Comparison of ENCODE assay signal across 9 mouse cellular contexts in genomic region chr7:79721386-79721977, GRCm38 (mm10). TPM values are rescaled to one million over a fixed set of nuclear protein-coding genes. Genes with fewer than 3 reads are reported as not detected.
A peak's percentile ranks its signal among the peaks of the same experiment; 100 is the strongest.
DNase-seq lines count a peak whose midpoint lies in the region; ATAC-seq and TF ChIP-seq lines count a peak whose summit lies in the region.
"Had no signal": no experiment of that assay in that cellular context is flagged by ENCODE, and none has a peak within 500 bp of the region (broad histone marks: within the 10 kb centered on the region; RNA-seq: fewer than 3 reads in every experiment).

No protein-coding gene starts in this region.

- peaks cover 12% of the 10 kb centered on the region for H3K4me1 ChIP-seq in embryonic facial prominence, embryonic 10.5 days
- H3K4me1 ChIP-seq in heart, embryonic 12.5 days (replicated peaks): peaks cover 11% of the 10 kb centered on the region; the same call in 1 of the 2 replicates
- no peaks in the 10 kb centered on the region for H3K4me1 ChIP-seq in kidney, postnatal 0 days (replicated peaks; ENCODE audit: insufficient read depth, low read length)
- no peaks in the 10 kb centered on the region for H3K4me1 ChIP-seq in lung, embryonic 14.5 days (ENCODE audit: insufficient read depth)
- peaks cover 19% of the 10 kb centered on the region for H3K4me1 ChIP-seq in neural tube, embryonic 15.5 days

- peaks cover 89% of the 10 kb centered on the region for H3K27me3 ChIP-seq in embryonic facial prominence, embryonic 10.5 days (replicated peaks; ENCODE audit: low read depth, poor library complexity, severe bottlenecking)
- H3K27me3 ChIP-seq in heart, embryonic 12.5 days (replicated peaks): peaks cover 25% of the 10 kb centered on the region
- peaks cover 14% of the 10 kb centered on the region; the same call in 1 of the 2 replicates for H3K27me3 ChIP-seq in kidney, postnatal 0 days (ENCODE audit: insufficient read depth, low read length)
- peaks cover 8% of the 10 kb centered on the region; the same call in 1 of the 2 replicates for H3K27me3 ChIP-seq in lung, embryonic 14.5 days (ENCODE audit: insufficient read depth, low read length)
- H3K27me3 ChIP-seq in neural tube, embryonic 15.5 days (replicated peaks): peaks cover 23% of the 10 kb centered on the region; the same call in 1 of the 2 replicates

- no peaks in the 10 kb centered on the region for H3K36me3 ChIP-seq in embryonic facial prominence, embryonic 10.5 days (replicated peaks)
- H3K36me3 ChIP-seq in heart, embryonic 12.5 days: no peaks in the 10 kb centered on the region
- H3K36me3 ChIP-seq in kidney, postnatal 0 days (ENCODE audit: insufficient read depth, low read length): no peaks in the 10 kb centered on the region
- no peaks in the 10 kb centered on the region for H3K36me3 ChIP-seq in lung, embryonic 14.5 days (ENCODE audit: insufficient read depth)
- no peaks in the 10 kb centered on the region for H3K36me3 ChIP-seq in neural tube, embryonic 15.5 days

- WGBS in embryonic facial prominence, embryonic 10.5 days: 1% methylated on average over 48 of the region's 48 CpGs
- under 1% methylated on average over 48 of the region's 48 CpGs for WGBS in heart, embryonic 12.5 days
- under 1% methylated on average over 48 of the region's 48 CpGs for WGBS in kidney, postnatal 0 days
- WGBS in lung, embryonic 14.5 days: under 1% methylated on average over 48 of the region's 48 CpGs
- WGBS in neural tube, embryonic 15.5 days: under 1% methylated on average over 48 of the region's 48 CpGs

- H3K9me3 ChIP-seq in embryonic facial prominence, embryonic 10.5 days: no peaks in the 10 kb centered on the region
- H3K9me3 ChIP-seq in heart, embryonic 12.5 days (replicated peaks): no peaks in the 10 kb centered on the region
- no peaks in the 10 kb centered on the region for H3K9me3 ChIP-seq in kidney, postnatal 0 days (replicated peaks; ENCODE audit: low read length)
- H3K9me3 ChIP-seq in lung, embryonic 14.5 days (ENCODE audit: low read depth, low read length): no peaks in the 10 kb centered on the region
- no peaks in the 10 kb centered on the region for H3K9me3 ChIP-seq in neural tube, embryonic 15.5 days (replicated peaks)

- no peak for TF ChIP-seq CTCF in kidney, postnatal 0 days (IDR thresholded peaks at IDR 0.05; ENCODE audit: low read depth)
- no peak for TF ChIP-seq CTCF in lung, embryonic 14.5 days (IDR thresholded peaks at IDR 0.05; ENCODE audit: low read depth)

- DNase-seq in frontal cortex, postnatal 14 days (ENCODE audit: low spot score in 2 of 2): no peak
- DNase-seq in embryonic facial prominence, embryonic 10.5 days (ENCODE audit: low spot score): peak; percentile 76
- DNase-seq in kidney, postnatal 0 days (ENCODE audit: low spot score): peak; percentile 61
- DNase-seq in lung, embryonic 14.5 days: peak; percentile 85
- peak; percentile 85 for DNase-seq in thymus, postnatal 4 days

- H3K9ac ChIP-seq in heart, embryonic 12.5 days: peak overlapping the region; percentile 80
- peak overlapping the region; percentile 60 for H3K9ac ChIP-seq in kidney, postnatal 0 days (ENCODE audit: low read depth, low read length)
- H3K9ac ChIP-seq in lung, embryonic 14.5 days: peak overlapping the region; percentile 69
- H3K9ac ChIP-seq in neural tube, embryonic 15.5 days (replicated peaks): peak overlapping the region; percentile 75

- H3K4me2 ChIP-seq in heart, embryonic 12.5 days: peak overlapping the region; percentile 89
- H3K4me2 ChIP-seq in kidney, postnatal 0 days (ENCODE audit: low read length): peak overlapping the region; percentile 73
- peak overlapping the region; percentile 89 for H3K4me2 ChIP-seq in lung, embryonic 14.5 days
- H3K4me2 ChIP-seq in neural tube, embryonic 15.5 days: peak overlapping the region; percentile 95

- ATAC-seq in frontal cortex, adult (ENCODE audit: low TSS enrichment): peak; percentile 92
- peak; percentile 80 for ATAC-seq in heart, embryonic 12.5 days (ENCODE audit: insufficient number of reproducible peaks, low FRiP score)
- peak; percentile 71 for ATAC-seq in kidney, postnatal 0 days (replicated peaks; ENCODE audit: low FRiP score, low read depth)
- ATAC-seq in lung, embryonic 14.5 days (ENCODE audit: insufficient read depth): peak; percentile 89
- ATAC-seq in neural tube, embryonic 15.5 days (ENCODE audit: low FRiP score): peak; percentile 81

- H3K4me3 ChIP-seq in embryonic facial prominence, embryonic 10.5 days: peak overlapping the region; percentile 75
- peak overlapping the region; percentile 73 for H3K4me3 ChIP-seq in heart, embryonic 12.5 days
- H3K4me3 ChIP-seq in kidney, postnatal 0 days (replicated peaks; ENCODE audit: low read depth, low read length): peak overlapping the region; percentile 44
- peak overlapping the region; percentile 59 for H3K4me3 ChIP-seq in lung, embryonic 14.5 days (ENCODE audit: low read depth, low read length)
- peak overlapping the region; percentile 61 for H3K4me3 ChIP-seq in neural tube, embryonic 15.5 days (replicated peaks)

- H3K27ac ChIP-seq in embryonic facial prominence, embryonic 10.5 days (replicated peaks): peak overlapping the region; percentile 73
- no peak overlapping the region for H3K27ac ChIP-seq in heart, embryonic 12.5 days (ENCODE audit: poor library complexity, severe bottlenecking)
- peak overlapping the region; percentile 26; the same call in 1 of the 2 replicates for H3K27ac ChIP-seq in kidney, postnatal 0 days
- peak overlapping the region; percentile 50; the same call in 1 of the 2 replicates for H3K27ac ChIP-seq in lung, embryonic 14.5 days (ENCODE audit: low read depth)
- peak overlapping the region; percentile 76 for H3K27ac ChIP-seq in neural tube, embryonic 15.5 days (replicated peaks)

RNA-seq across cellular contexts. Expression of gene Kif7, which starts 6.0 kb away (rescaled TPM):
- 7.4 and 7.7 TPM in 2 replicates for polyA plus RNA-seq in embryonic facial prominence, embryonic 10.5 days (2016; fragmentation: Nextera tagmentation; extraction: Ambion mirVana)
- 4.0 and 4.1 TPM in 2 replicates for polyA plus RNA-seq in heart, embryonic 12.5 days (2016; fragmentation: Nextera tagmentation; extraction: Ambion mirVana)
- polyA plus RNA-seq in kidney, postnatal 0 days (2015; fragmentation: Nextera tagmentation; extraction: Ambion mirVana): 3.1 and 3.7 TPM in 2 replicates
- polyA plus RNA-seq in lung, embryonic 14.5 days (2014; fragmentation: Nextera tagmentation; extraction: Ambion mirVana): 6.1 and 7.6 TPM in 2 replicates
- polyA plus RNA-seq in neural tube, embryonic 15.5 days (2015; fragmentation: Nextera tagmentation; extraction: Ambion mirVana): 1.6 and 1.9 TPM in 2 replicates

RNA-seq across cellular contexts. Expression of gene Plin1, which starts 11.2 kb away (rescaled TPM):
- polyA plus RNA-seq in embryonic facial prominence, embryonic 10.5 days (2016; fragmentation: Nextera tagmentation; extraction: Ambion mirVana): 0.10 TPM in 1 of 2 replicates, not detected in the other
- not detected in 2 replicates for polyA plus RNA-seq in heart, embryonic 12.5 days (2016; fragmentation: Nextera tagmentation; extraction: Ambion mirVana)
- polyA plus RNA-seq in kidney, postnatal 0 days (2015; fragmentation: Nextera tagmentation; extraction: Ambion mirVana): 0.19 and 0.61 TPM in 2 replicates
- not detected in 2 replicates for polyA plus RNA-seq in lung, embryonic 14.5 days (2014; fragmentation: Nextera tagmentation; extraction: Ambion mirVana)
- 0.05 TPM in 1 of 2 replicates, not detected in the other for polyA plus RNA-seq in neural tube, embryonic 15.5 days (2015; fragmentation: Nextera tagmentation; extraction: Ambion mirVana)
- polyA plus RNA-seq: C2C12 had no signal

RNA-seq across cellular contexts. Expression of gene Pex11a, which starts 21.4 kb away (rescaled TPM):
- polyA plus RNA-seq in embryonic facial prominence, embryonic 10.5 days (2016; fragmentation: Nextera tagmentation; extraction: Ambion mirVana): 7.2 and 8.4 TPM in 2 replicates
- polyA plus RNA-seq in heart, embryonic 12.5 days (2016; fragmentation: Nextera tagmentation; extraction: Ambion mirVana): 7.5 and 7.7 TPM in 2 replicates
- 21.2 and 22.0 TPM in 2 replicates for polyA plus RNA-seq in kidney, postnatal 0 days (2015; fragmentation: Nextera tagmentation; extraction: Ambion mirVana)
- polyA plus RNA-seq in lung, embryonic 14.5 days (2014; fragmentation: Nextera tagmentation; extraction: Ambion mirVana): 12.0 and 12.1 TPM in 2 replicates
- 11.7 and 12.7 TPM in 2 replicates for polyA plus RNA-seq in neural tube, embryonic 15.5 days (2015; fragmentation: Nextera tagmentation; extraction: Ambion mirVana)

RNA-seq across cellular contexts. Expression of gene Wdr93, which starts 21.5 kb away (rescaled TPM):
- polyA plus RNA-seq in embryonic facial prominence, embryonic 10.5 days (2016; fragmentation: Nextera tagmentation; extraction: Ambion mirVana): 0.38 and 0.45 TPM in 2 replicates
- polyA plus RNA-seq in heart, embryonic 12.5 days (2016; fragmentation: Nextera tagmentation; extraction: Ambion mirVana): 4.4 and 4.9 TPM in 2 replicates
- 0.26 and 0.41 TPM in 2 replicates for polyA plus RNA-seq in kidney, postnatal 0 days (2015; fragmentation: Nextera tagmentation; extraction: Ambion mirVana)
- 0.16 and 0.17 TPM in 2 replicates for polyA plus RNA-seq in lung, embryonic 14.5 days (2014; fragmentation: Nextera tagmentation; extraction: Ambion mirVana)
- 0.19 and 0.34 TPM in 2 replicates for polyA plus RNA-seq in neural tube, embryonic 15.5 days (2015; fragmentation: Nextera tagmentation; extraction: Ambion mirVana)

Comparison
In these comparisons a context has a peak if more than half of its experiments do, and no peak if none do; other contexts are left out.
1. DNase-seq: peak in embryonic facial prominence, embryonic 10.5 days (single experiment), kidney, postnatal 0 days (single experiment), lung, embryonic 14.5 days (single experiment) and thymus, postnatal 4 days (single experiment); none in frontal cortex, postnatal 14 days (0 of 2).
2. Peak in every context shown above with its lines, with median percentiles within 50 percentile points of each other: ATAC-seq, H3K4me3 ChIP-seq, H3K4me2 ChIP-seq and H3K9ac ChIP-seq.